Mouse (Mus musculus) MEL-GATA-1-ER (cell line): Measurements from ENCODE around the gene Lrrc20.
"Not testable (repeated sequence)": the region's sequence is repeated elsewhere in the genome, so short reads cannot be mapped to it uniquely, and the experiment has no call there.

ENCODE experiments used
- DNase-seq: peaks from one replicate; pipeline ENCODE4 v3.0.0-alpha.2; 2012; ENCODE audit warnings: low read depth; ENCODE audit errors: extremely low read depth

Lrrc20 gene

GRCm38 (mm10) chr10:61570181-61570580 lies 94.6 kb downstream of the Lrrc20 start:
- DNase-seq: no peak

DNA sequence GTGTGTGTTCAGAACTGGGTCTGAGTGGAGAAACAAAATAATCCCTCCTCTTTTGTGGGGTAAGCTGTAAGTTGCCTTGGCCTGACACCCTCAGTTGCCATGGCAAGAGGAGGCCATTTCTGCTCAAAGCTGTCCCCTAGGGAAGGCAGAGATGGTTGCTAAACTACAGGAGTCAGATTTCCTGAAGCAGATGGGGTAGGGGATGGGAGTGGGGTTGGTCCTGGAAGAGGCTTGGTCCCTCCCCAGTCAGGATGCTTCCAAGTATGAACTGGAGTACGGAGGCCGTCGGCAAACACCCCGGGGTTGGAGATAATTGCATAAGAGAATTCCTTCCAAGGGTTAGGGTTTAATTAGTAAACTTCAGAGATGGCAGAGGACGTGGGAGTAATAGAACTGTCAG lies 96.5 kb downstream of the Lrrc20 start:
- no peak for DNase-seq

DNA sequence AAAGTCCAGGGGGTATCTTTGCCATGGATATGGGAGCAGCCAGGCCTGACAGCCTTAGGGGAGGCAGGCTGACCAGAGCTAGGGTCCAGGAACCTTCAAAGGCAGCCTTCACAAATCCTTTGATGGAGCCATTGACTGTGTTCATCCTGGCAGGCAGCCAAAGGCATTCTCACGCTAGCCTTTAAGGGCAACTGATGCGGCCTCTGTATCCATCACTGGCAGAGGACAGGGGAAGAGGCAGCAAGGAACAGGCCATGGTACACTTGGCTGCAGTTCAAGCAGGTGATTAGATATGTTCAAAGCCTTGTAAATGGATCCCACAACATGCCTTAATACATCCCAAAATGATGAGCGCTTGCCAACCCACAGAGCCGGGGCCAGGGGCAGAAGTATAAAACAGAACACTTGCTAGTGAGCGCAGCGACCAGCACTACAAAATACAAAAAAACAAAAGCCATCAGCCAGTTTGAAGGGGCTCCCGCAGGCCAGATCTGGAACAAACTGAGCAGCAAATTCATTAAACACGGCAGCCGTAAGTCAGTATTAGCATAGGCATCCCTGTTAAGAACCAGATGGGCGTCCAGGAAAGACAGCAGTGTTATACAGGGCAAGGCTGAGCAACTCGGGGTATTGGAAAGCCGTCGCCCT lies 100.6 kb downstream of the Lrrc20 start:
- DNase-seq: no peak

DNA sequence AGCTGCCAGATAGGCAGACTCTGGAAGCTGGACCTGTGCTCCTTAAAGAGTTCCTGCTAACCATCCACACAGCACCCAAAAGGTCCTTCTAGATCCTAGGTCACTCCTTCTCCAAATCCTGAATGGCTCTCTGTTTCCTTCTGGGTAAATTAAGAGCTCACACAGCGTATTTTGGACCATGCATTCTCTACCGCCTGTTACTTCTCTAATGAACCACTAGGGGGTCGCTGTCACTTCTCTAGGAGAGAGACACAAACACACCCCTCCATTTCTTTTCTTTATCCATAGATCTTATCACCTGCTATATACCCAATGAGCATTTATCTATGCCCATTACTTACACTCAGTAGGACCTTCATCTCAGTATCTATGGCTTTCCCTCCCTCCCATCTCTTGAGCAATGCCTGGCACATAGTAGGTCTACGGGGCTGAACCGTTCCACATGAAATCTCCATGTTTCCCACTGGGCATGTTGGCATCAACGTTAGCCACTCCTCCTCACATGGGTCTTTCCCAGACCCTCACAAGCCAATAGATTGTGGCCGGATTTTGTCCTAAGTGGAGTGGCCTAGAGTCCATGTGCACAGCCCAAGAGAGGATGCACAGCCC lies 111.7 kb downstream of the Lrrc20 start:
- DNase-seq: no peak

DNA sequence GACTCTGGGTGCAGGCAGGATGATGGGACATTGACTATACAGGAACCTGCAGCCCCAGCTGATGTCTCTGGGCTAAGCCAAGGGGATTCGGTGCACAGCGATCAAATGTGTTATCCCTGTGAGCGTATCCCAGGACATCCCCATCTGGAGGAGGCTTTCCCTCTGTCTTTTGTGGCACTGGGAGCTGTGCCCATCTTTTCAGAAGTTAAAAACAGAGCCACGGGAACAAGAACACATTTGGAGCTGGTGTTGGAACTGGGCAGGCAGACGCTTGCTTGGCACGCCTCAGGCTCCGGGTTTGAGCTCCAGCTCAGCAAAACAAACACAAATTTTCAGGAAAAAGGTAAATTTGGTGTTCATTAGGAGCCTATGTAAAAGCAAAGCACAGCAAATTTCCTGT lies 122.4 kb downstream of the Lrrc20 start:
- DNase-seq: no peak

DNA sequence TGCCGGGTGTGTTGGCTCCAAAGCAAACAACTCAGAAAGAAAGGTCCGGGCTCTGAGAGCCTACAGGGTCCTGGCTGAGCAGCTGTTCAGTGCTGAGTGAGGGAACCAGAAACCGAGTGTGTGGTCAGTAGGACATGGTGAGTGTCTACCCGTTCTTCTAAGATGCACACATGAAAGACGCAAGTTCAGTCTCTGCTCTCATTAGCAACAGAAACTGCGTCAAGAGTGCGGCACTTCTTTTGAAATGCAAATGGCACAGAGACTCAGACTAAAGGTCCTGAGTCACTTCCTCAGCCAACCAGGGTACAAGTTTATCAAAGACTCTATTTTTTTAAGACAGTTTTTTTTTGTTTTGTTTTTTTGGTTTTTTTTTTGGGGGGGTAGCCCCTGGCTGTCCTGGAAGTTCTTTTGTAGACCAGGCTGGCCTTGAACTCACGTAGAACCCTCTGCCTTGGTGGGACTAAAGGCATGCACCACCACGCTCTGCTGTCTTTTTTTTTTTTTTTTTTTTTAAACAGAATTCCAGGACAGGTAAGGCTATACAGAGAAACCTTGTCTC lies 124.0 kb downstream of the Lrrc20 start:
- DNase-seq: no peak

DNA sequence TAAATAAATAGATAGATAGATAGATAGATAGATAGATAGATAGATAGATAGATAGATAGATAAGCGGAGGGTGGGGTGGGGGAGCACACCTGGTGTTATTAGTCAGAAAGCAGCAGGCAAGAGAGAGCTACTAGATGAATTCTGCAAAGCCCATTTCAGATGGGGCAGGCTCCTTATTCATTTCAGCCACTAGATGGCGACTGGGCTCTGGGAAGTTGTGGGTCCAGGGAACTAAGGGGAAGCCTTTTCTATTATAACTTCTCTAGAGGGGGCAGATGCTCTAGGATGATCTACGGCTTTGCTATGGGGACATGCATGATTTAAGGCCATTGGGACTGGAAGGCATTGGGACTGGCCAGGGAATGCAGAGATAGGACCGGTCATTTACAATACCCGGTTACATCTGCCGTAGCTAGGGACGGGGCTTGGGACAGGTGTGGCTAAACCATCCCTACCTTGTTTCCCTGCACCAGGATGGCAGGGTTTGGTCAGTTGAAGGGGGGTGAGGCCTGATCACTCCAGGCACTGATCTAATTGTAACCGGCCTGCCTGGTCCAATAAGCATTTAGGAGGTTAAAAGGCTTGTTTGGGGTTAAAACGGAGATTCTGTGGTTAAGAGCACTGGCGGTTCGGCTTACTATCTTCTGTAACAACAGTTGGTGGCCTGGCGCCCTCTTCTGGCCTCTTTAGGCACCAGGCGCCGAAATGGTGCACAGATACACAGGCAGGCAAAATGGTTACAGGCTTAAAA lies 126.9 kb downstream of the Lrrc20 start:
- DNase-seq: peak; percentile 58

- no peak for DNase-seq
These were observed 128.9 kb downstream of the Lrrc20 start for GRCm38 (mm10) chr10:61604376-61605065.

DNA sequence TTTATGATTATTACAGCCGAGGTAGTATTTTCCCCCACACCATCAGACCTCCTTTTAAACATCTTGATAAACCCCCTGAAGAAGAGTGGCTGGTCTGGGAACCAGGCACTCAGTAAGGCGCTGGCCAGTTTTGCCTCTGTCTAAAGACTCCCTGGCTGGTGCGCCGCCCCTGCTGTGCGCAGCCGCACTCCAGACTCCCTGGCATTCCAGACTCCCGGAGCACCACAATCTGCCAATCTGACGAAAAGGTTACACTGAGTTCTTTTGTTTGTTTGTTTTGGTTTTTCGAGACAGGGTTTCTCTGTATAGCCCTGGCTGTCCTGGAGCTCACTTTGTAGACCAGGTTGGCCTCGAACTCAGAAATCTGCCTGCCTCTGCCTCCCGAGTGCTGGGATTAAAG lies 129.8 kb downstream of the Lrrc20 start:
- not testable (repeated sequence) for DNase-seq

DNA sequence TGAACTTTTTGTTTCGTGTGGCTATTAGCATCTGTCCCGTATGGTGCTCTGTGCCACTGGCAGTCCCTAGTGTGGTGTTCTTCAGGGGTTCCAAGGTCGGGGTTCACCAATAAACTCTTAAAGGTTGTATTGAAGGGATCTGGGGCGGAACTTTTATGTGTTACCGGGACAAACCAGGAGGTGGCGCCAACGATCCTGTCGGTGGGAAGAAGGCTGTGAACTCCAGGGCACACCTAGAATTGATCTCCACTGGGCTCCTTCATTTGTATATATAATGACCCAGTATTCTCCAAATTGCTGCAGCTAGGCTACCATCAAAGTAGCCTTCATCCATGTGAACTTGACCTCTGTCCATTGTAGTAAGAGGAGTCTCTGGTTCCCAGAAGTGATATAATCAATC lies 130.2 kb downstream of the Lrrc20 start:
- peak; percentile 28 for DNase-seq

DNA sequence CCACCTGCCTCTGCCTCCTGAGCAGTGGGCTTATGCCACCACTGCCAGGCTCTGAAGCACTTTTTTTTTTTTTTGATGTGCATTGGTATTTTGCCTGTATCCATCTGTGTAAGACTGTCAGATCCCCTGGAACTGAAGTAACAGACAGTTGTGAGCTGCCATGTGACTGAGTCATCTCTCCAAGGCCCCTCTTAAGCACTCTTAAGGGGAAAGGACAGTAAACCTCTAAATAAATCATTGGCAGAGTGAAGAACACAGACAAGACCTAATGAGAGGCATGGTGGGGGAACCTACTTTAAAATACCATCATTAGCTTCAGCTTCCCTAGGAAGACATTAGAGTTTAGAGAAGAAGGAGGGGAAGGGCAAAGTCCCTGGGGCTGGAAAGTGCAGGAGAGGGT lies 132.6 kb downstream of the Lrrc20 start:
- no peak for DNase-seq

DNA sequence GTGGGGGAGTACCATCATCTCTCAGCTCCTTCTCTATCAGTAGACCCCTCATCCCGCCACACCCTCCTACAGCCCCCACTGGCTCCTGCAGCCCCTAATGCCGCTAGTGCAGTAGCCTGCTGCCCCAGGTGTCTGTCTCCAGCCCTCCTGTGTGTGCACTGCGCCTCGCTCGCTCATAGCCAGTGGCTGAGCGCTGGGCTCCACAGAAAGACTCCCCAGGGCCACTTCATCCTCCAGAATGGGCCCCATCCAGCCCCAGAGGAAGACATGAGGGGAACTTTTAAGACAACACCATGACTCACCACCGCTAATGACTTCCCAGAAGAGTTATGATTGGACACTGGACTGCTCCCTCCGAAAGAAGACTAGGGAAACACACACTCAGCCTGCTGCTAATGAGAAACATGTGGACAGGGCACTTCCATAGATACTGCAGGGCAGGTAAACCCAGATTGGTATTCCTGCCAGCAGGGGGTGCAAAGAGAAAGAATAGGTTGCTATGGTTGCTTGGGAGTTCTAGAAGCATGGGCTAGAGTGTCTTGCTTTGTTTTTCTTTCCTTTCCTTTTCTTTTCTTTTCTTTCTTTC lies 135.1 kb downstream of the Lrrc20 start:
- no peak for DNase-seq

DNA sequence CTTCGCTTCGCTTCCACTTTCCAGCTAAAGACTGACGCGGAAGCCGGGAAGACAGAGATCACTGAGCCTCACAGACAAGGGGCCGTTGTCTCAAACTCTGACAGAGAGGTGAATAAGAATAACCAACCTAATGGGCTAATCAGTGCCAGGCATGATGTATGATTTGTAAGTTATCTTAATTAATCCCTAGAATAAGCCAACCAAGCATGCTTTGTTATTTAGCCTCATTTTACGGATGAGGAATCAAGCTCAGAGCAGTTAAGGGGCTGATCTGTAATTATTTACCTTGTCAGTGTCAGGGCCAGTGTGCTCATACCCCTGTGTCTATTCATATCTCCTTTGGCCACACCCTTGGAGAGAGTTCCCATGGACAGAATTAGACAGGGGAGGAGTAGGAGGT lies 138.7 kb downstream of the Lrrc20 start:
- DNase-seq: no peak

DNA sequence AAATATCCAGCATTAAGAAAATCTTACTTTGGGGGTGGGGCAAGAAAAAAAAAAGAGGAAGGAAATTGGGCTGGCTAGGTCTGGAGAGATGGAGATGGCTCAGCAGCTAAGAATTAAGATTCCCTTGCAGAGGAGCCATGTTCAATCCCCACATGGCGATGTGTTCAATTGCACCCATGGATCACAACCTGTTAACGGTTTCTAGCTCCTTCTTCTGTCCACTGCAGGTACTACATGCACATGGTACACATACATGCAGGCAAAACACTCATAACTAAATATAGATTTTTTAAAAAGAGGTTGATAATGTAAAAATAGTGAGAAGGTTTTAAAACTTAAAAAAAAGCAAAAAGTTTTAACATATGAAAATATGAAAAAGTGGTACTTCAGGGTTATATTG lies 142.9 kb downstream of the Lrrc20 start:
- DNase-seq: peak; percentile 27

DNA sequence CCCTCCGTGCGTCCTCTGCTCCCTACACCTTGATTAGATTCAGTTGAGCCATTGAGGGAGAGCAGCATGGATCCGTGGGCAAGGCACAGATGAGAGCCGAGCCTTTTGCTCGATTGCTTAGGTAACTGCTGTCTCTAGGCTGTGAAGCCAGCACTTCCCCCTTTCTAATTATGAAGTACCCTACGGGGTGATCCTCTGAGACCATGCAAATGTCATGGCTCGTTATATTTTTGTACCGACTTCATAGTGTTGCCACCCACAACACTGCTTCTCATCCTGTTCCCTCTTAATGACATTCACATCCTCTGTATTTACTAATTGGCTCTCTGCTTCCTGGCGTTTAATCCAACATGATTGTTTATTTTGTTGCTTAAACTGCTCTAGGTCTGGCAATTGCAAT lies 146.1 kb downstream of the Lrrc20 start:
- no peak for DNase-seq

- DNase-seq: not testable (repeated sequence)
These were observed 148.3 kb downstream of the Lrrc20 start for GRCm38 (mm10) chr10:61623874-61624273.

DNA sequence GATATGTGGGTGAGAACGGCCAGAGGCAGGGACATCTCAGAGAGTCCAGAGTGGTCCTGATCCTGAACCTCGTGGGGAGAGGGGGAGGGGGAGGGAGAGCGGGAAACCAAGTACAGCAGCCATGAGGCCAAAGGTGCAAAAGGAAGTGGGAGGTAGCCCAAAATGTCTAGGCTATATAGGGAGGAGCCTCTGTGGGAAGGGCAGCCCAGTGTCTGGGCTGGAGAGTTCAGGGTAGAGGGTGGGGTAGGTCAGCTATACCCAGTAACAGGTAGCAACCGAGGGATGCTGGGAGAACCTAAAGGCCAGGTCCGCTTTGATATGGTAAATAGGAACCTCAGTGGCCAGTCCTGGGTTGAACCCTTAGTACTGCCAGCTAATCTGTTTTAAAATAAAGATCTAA lies 149.2 kb downstream of the Lrrc20 start:
- no peak for DNase-seq

GRCm38 (mm10) chr10:61625381-61626257 lies 150.0 kb downstream of the Lrrc20 start:
- no peak for DNase-seq

- DNase-seq: no peak
These were observed 150.9 kb downstream of the Lrrc20 start for GRCm38 (mm10) chr10:61626551-61626950.

GRCm38 (mm10) chr10:61627195-61627937 lies 151.8 kb downstream of the Lrrc20 start:
- no peak for DNase-seq
